Mouse (Mus musculus) myocyte (in vitro differentiated cells): ENCODE results near the gene Bckdk. TPM values are rescaled to one million over a fixed set of nuclear protein-coding genes. Genes with fewer than 3 reads are reported as not detected.
"Not testable (repeated sequence)": the region's sequence is repeated elsewhere in the genome, so short reads cannot be mapped to it uniquely, and the experiment has no call there.

Experiments used
- H3K27me3 ChIP-seq: one replicate; pipeline ENCODE4 v1.6.1; 2011; ENCODE audit not compliant: control insufficient read depth, insufficient read depth, insufficient read length
- H3K36me3 ChIP-seq: one replicate; pipeline ENCODE4 v1.6.1; 2011; ENCODE audit not compliant: control insufficient read depth, insufficient read depth
- H3K4me2 ChIP-seq: one replicate; pipeline ENCODE4 v1.6.1; 2011; ENCODE audit warnings: low read depth, control low read depth
- H3K4me3 ChIP-seq: one replicate; pipeline ENCODE4 v1.5.1; 2011; ENCODE audit warnings: mild to moderate bottlenecking, control low read depth, moderate library complexity
- H3K79me2 ChIP-seq: one replicate; pipeline ENCODE4 v1.6.1; 2011; ENCODE audit not compliant: control insufficient read depth, insufficient read depth
- H3ac ChIP-seq: one replicate; pipeline ENCODE4 v1.6.1; 2011; ENCODE audit not compliant: control insufficient read depth, insufficient read length
- CEBPB ChIP-seq: IDR thresholded peaks from 2 replicates; pipeline ENCODE4 v1.6.1; 2011; ENCODE audit warnings: mild to moderate bottlenecking, moderate library complexity; ENCODE audit not compliant: poor library complexity, insufficient read depth, severe bottlenecking
- E2F4 ChIP-seq: IDR thresholded peaks from one replicate; pipeline ENCODE4 v1.6.1; 2011; ENCODE audit warnings: mild to moderate bottlenecking, control low read depth, moderate library complexity; ENCODE audit not compliant: insufficient read depth
- MAX ChIP-seq: IDR thresholded peaks from one replicate; pipeline ENCODE4 v1.6.1; 2011; ENCODE audit warnings: low read depth, mild to moderate bottlenecking, control low read depth
- MYOD1 ChIP-seq, 3 experiments: IDR thresholded peaks; one replicate each; pipeline ENCODE4 v1.6.1; 2011; ENCODE audit warnings: control low read depth in 2 of 3, low read depth in 2 of 3, mild to moderate bottlenecking in 2 of 3, moderate library complexity in 1 of 3; ENCODE audit not compliant: insufficient read length in 2 of 3, control insufficient read depth in 1 of 3
- MYOG ChIP-seq, 3 experiments: IDR thresholded peaks; one replicate each; pipeline ENCODE4 v1.6.1; 2011; ENCODE audit warnings: control low read depth in 2 of 3, low read depth in 2 of 3, mild to moderate bottlenecking in 2 of 3; ENCODE audit not compliant: insufficient read length in 2 of 3, control insufficient read depth in 1 of 3, insufficient read depth in 1 of 3
- POLR2A ChIP-seq: IDR thresholded peaks from one replicate; pipeline ENCODE4 v1.6.1; 2011; ENCODE audit warnings: low read depth, mild to moderate bottlenecking, control low read depth, moderate library complexity; ENCODE audit not compliant: insufficient read length
- POLR2AphosphoS2 ChIP-seq: IDR thresholded peaks from one replicate; pipeline ENCODE4 v1.6.1; 2011; ENCODE audit warnings: low read depth, control low read depth; ENCODE audit not compliant: insufficient read length
- REST ChIP-seq: IDR thresholded peaks from one replicate; pipeline ENCODE4 v1.6.1; 2011; ENCODE audit warnings: mild to moderate bottlenecking, control low read depth, moderate library complexity; ENCODE audit not compliant: insufficient read depth, insufficient read length
- SRF ChIP-seq: IDR thresholded peaks from one replicate; pipeline ENCODE4 v1.6.1; 2011; ENCODE audit warnings: low read depth; ENCODE audit not compliant: control insufficient read depth, insufficient read length
- TCF12 ChIP-seq: IDR thresholded peaks from one replicate; pipeline ENCODE4 v1.6.1; 2011; ENCODE audit warnings: mild to moderate bottlenecking, control low read depth; ENCODE audit not compliant: poor library complexity, insufficient read depth, severe bottlenecking
- TCF3 ChIP-seq: IDR thresholded peaks from one replicate; pipeline ENCODE4 v1.6.1; 2011; ENCODE audit warnings: low read depth, control low read depth; ENCODE audit not compliant: insufficient read length
- USF1 ChIP-seq: IDR thresholded peaks from one replicate; pipeline ENCODE4 v1.6.1; 2011; ENCODE audit warnings: low read depth, mild to moderate bottlenecking, control low read depth, moderate library complexity
- polyA plus RNA-seq: library from polyadenylated mRNA; unstranded; fragments of >200 nt; fragmentation: generic; extraction: Trizol; gene quantifications from one replicate; pipeline ENCODE4 v1.2.1, GENCODE M21; 2012; ENCODE audit warnings: missing spikeins

The Bckdk gene
- polyA plus RNA-seq, 1 experiment, result 53.2 TPM

- Histone ChIP-seq H3K36me3 (no peaks in the 10 kb centered on the region), H3K27me3 (no peaks in the 10 kb centered on the region), H3K4me2 (peak overlapping the region; percentile 93), H3ac (peak overlapping the region; percentile 53), H3K79me2 (no peaks in the 10 kb centered on the region), H3K4me3 (peak overlapping the region; percentile 27)
- TF ChIP-seq TCF3 (no peak), POLR2AphosphoS2 (no peak), TCF12 (no peak), MYOD1 (IDR thresholded peaks at IDR 0.05; ENCODE audit: control insufficient read depth in 1 of 3, insufficient read length in 2 of 3, low read depth in 2 of 3) (no peak), POLR2A (no peak), E2F4 (no peak), USF1 (no peak), MYOG (IDR thresholded peaks at IDR 0.05; ENCODE audit: control insufficient read depth in 1 of 3, insufficient read depth in 1 of 3, insufficient read length in 2 of 3, low read depth in 2 of 3) (no peak), REST (no peak), MAX (no peak), CEBPB (no peak), SRF (no peak)
Observed at GRCm38 (mm10) chr7:127935748-127936159, 31.9 kb downstream of the Bckdk start.

DNA sequence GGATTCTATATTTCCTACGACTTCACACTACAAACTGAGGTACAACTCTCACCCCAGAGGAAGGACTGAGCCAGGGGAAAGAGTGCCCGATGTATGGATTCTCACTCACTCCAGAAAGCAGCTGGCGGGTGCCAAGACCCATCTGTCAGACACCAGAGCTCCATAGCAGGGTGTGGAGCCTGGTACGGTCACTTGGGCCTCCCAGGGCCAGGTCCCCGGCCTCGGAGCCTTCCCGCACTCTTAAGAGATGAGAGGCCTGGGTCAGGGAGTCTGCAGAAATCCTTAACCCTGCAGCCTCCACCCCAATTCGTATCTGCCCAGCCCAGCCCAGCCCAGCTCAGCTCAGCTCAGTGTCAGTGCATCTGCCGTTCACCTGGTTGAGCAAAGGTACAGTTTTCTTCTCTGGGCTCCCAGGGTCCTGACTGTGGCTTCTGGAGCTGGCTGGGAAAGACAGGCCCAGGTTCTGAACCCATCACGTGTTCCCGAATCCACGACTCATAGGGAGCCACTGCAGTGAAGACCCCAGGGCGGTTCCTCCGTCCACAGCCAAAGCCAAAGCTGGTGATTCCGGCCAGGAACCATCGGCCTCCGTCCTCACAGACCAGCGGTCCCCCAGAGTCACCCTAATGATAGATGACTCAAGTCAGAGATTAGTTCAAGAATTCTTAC is 32.5 kb downstream of the Bckdk start:
- Histone ChIP-seq H3K27me3 (no peaks in the 10 kb centered on the region), H3K4me2 (peak overlapping the region; percentile 93), H3K36me3 (no peaks in the 10 kb centered on the region), H3ac (peak overlapping the region; percentile 53), H3K4me3 (peak overlapping the region; percentile 27), H3K79me2 (no peaks in the 10 kb centered on the region)
- TF ChIP-seq POLR2A (no peak), REST (no peak), MYOG (IDR thresholded peaks at IDR 0.05; ENCODE audit: control insufficient read depth in 1 of 3, insufficient read depth in 1 of 3, insufficient read length in 2 of 3, low read depth in 2 of 3) (no peak), TCF3 (no peak), SRF (no peak), MAX (no peak), USF1 (no peak), CEBPB (no peak), MYOD1 (IDR thresholded peaks at IDR 0.05; ENCODE audit: control insufficient read depth in 1 of 3, insufficient read length in 2 of 3, low read depth in 2 of 3) (no peak), TCF12 (no peak), POLR2AphosphoS2 (no peak), E2F4 (no peak)

GRCm38 (mm10) chr7:127942097-127942496 is 38.2 kb downstream of the Bckdk start:
- peaks cover 24% of the 10 kb centered on the region for H3K27me3 ChIP-seq
- H3K4me2 ChIP-seq, H3K36me3 ChIP-seq: not testable (repeated sequence)

DNA sequence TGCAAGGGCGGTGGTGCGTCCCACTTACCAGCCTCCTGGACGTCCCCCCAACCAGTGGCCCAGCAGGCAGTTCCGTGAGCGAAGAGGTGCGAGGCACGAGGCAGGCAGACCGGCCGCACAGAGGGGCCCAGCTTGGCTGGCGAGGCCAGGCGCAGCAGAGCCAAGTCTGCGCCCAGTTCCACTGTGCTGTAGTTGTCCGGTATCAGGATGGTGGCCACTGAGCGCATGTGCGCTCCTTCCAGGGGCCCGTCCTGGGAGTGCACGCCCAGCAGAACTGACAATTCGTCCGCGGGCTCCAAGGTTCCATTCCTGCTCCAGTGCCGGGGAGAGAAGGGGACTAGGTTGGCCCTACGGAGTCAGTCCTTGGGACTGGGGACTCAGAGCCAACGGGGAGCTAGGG is 40.7 kb downstream of the Bckdk start:
- Histone ChIP-seq H3K27me3 (peaks cover 24% of the 10 kb centered on the region), H3K4me3 (no peak overlapping the region), H3ac (no peak overlapping the region), H3K36me3 (no peaks in the 10 kb centered on the region), H3K4me2 (no peak overlapping the region), H3K79me2 (no peaks in the 10 kb centered on the region)
- no peak for TF ChIP-seq SRF
- TF ChIP-seq CEBPB, result no peak
- TF ChIP-seq USF1, result no peak

More at GRCm38 (mm10) chr7:127942097-127942496, 38.2 kb downstream of the Bckdk start:
- H3ac ChIP-seq, H3K4me3 ChIP-seq, H3K79me2 ChIP-seq: not testable (repeated sequence)

DNA sequence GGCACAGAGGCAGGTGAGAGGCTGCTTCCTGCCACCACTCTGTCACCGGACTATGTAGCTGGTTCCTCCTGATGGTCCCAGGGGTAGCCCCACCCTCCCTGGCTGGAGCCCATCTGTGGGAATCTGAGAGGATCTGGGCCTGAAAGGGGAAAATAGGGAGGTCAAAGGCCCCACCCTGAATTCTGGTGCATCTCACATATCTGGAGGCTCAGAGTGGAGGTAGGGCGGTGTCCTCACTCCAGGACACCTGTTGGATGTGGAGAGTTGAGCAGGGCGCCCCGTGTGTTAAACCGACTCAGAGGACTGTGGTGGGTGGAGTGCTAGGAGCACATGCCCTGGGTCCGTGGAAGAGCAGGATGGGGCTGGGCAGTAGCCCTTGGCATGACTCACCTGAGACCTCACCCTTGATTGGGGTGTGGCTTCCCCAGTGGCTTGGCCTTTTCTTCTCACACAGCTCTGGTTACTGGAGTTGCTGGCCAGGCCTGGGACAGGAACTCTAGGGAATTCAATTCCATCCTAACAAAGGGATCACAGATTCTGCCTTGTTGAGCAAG is 42.7 kb downstream of the Bckdk start, which contains the start of gene Prss36:
Gene Prss36, minus strand, starts transcription at position 256 of the 554 bp plus-strand sequence.
- peak within 1 kb of the TSS; percentile 34 for H3K4me2 ChIP-seq
- H3ac ChIP-seq, result no peak within 1 kb of the TSS
- no peaks in the 10 kb centered on the region for H3K79me2 ChIP-seq
- H3K36me3 ChIP-seq, result no peaks in the 10 kb centered on the region
- H3K27me3 ChIP-seq, result peaks cover 24% of the 10 kb centered on the region
- TF ChIP-seq SRF, result no peak
- TF ChIP-seq CEBPB, result no peak
- TF ChIP-seq MYOD1 (IDR thresholded peaks at IDR 0.05; ENCODE audit: control insufficient read depth in 1 of 3, insufficient read length in 2 of 3, low read depth in 2 of 3), result no peak
- TF ChIP-seq MYOG (IDR thresholded peaks at IDR 0.05; ENCODE audit: control insufficient read depth in 1 of 3, insufficient read depth in 1 of 3, insufficient read length in 2 of 3, low read depth in 2 of 3), result peak in 1 of 3 experiments; percentile 62
- TF ChIP-seq E2F4, result no peak
- H3K4me3 ChIP-seq, result no peak within 1 kb of the TSS
